Mouse (Mus musculus): ENCODE measurements around the gene Trappc1.

- no peak for TF ChIP-seq CTCF (IDR thresholded peaks at IDR 0.05 in 2 of 3, conservative IDR thresholded peaks at IDR 0.05 in 1 of 3; ENCODE audit: control insufficient read depth in 1 of 3, insufficient read depth in 1 of 3, low read depth in 2 of 3, low read length in 3 of 3, poor library complexity in 1 of 3, severe bottlenecking in 1 of 3)
- TF ChIP-seq POLR2A (IDR thresholded peaks at IDR 0.05; ENCODE audit: control insufficient read depth in 1 of 2, insufficient read depth in 1 of 2, low read depth in 1 of 2, low read length in 2 of 2, poor library complexity in 1 of 2) = no peak
- TF ChIP-seq TBP (IDR thresholded peaks at IDR 0.05; ENCODE audit: low read depth, low read length) = no peak
- no peak for TF ChIP-seq CHD1 (IDR thresholded peaks at IDR 0.05; ENCODE audit: low read depth, low read length)
- TF ChIP-seq ZMIZ1 (IDR thresholded peaks at IDR 0.05; ENCODE audit: low read depth, low read length) = no peak
- TF ChIP-seq EP300 (IDR thresholded peaks at IDR 0.05; ENCODE audit: low read depth in 1 of 2, low read length in 2 of 2) = no peak
- no peak for TF ChIP-seq GATA1 (IDR thresholded peaks at IDR 0.05; ENCODE audit: low read depth, low read length)
- TF ChIP-seq BHLHE40 (IDR thresholded peaks at IDR 0.05; ENCODE audit: borderline replicate concordance, low read depth, low read length) = no peak
- TF ChIP-seq POLR2AphosphoS5 (IDR thresholded peaks at IDR 0.05; ENCODE audit: borderline replicate concordance, low read depth, low read length) = no peak
- no peak for TF ChIP-seq ZNF384 (IDR thresholded peaks at IDR 0.05; ENCODE audit: low read depth, low read length)
- no peak for TF ChIP-seq E2F4 (IDR thresholded peaks at IDR 0.05; ENCODE audit: borderline replicate concordance, low read depth, low read length)
- no peak for TF ChIP-seq SMC3 (IDR thresholded peaks at IDR 0.05; ENCODE audit: low read depth, low read length)
- TF ChIP-seq MEF2A (IDR thresholded peaks at IDR 0.05; ENCODE audit: extremely low read depth, insufficient replicate concordance, low read depth, low read length, poor library complexity, severe bottlenecking) = no peak
Measured at GRCm38 (mm10) chr11:69328517-69328916, 4.7 kb downstream of the Trappc1 start.

Data from MEL (cell line).